Comparison of ENCODE assay signal across 8 mouse cellular contexts in genomic region chr6:52291021-52291860, GRCm38 (mm10). TPM values are rescaled to one million over a fixed set of nuclear protein-coding genes. Genes with fewer than 3 reads are reported as not detected.
A peak's percentile ranks its signal among the peaks of the same experiment; 100 is the strongest.
DNase-seq lines count a peak whose midpoint lies in the region; ATAC-seq lines count a peak whose summit lies in the region.
"Had no signal": no experiment of that assay in that cellular context is flagged by ENCODE, and none has a peak within 500 bp of the region (broad histone marks: within the 10 kb centered on the region; RNA-seq: fewer than 3 reads in every experiment).

No protein-coding gene starts in this region.

- peaks cover 58% of the 10 kb centered on the region for H3K27me3 ChIP-seq in forebrain, embryonic 11.5 days (ENCODE audit: control insufficient read depth, insufficient read depth, low read length)
- peaks cover 47% of the 10 kb centered on the region for H3K27me3 ChIP-seq in limb, embryonic 13.5 days
- peaks cover 61% of the 10 kb centered on the region for H3K27me3 ChIP-seq in stomach, embryonic 16.5 days (ENCODE audit: control insufficient read depth, insufficient read depth, low read length)

- H3K9ac ChIP-seq in forebrain, embryonic 11.5 days (ENCODE audit: low read length): no peak overlapping the region
- H3K9ac ChIP-seq in limb, embryonic 13.5 days: peak overlapping the region; percentile 63
- no peak overlapping the region for H3K9ac ChIP-seq in stomach, embryonic 16.5 days (ENCODE audit: low read length)

- no peaks in the 10 kb centered on the region for H3K9me3 ChIP-seq in forebrain, embryonic 11.5 days (ENCODE audit: control insufficient read depth, low read length)
- no peaks in the 10 kb centered on the region for H3K9me3 ChIP-seq in limb, embryonic 13.5 days
- no peaks in the 10 kb centered on the region for H3K9me3 ChIP-seq in stomach, embryonic 16.5 days (replicated peaks; ENCODE audit: control insufficient read depth, low read length)

- peak overlapping the region; percentile 12 for H3K4me3 ChIP-seq in forebrain, embryonic 11.5 days (ENCODE audit: low read depth, low read length)
- H3K4me3 ChIP-seq in limb, embryonic 13.5 days: peak overlapping the region; percentile 43
- H3K4me3 ChIP-seq in stomach, embryonic 16.5 days (replicated peaks; ENCODE audit: low read length): peak overlapping the region; percentile 35

- no peak overlapping the region for H3K27ac ChIP-seq in forebrain, embryonic 11.5 days (ENCODE audit: low read depth, low read length)
- H3K27ac ChIP-seq in limb, embryonic 13.5 days: no peak overlapping the region
- no peak overlapping the region for H3K27ac ChIP-seq in stomach, embryonic 16.5 days (ENCODE audit: low read length)

- DNase-seq in retina, postnatal 1 day: peak; percentile 49
- DNase-seq in retina, embryonic 14.5 days (ENCODE audit: low spot score): no peak
- DNase-seq in forebrain, embryonic 11.5 days (ENCODE audit: low spot score): no peak
- DNase-seq in cerebellum, adult 8-10 months: no peak

- no peak for ATAC-seq in forebrain, embryonic 11.5 days (replicated peaks; ENCODE audit: low FRiP score)
- peak; percentile 69 for ATAC-seq in limb, embryonic 13.5 days (ENCODE audit: low FRiP score, low read depth)
- no peak for ATAC-seq in stomach, embryonic 16.5 days (ENCODE audit: insufficient read depth, low FRiP score)
- no peak for ATAC-seq in inflammation-experienced regulatory T-cells, adult 6 months

- no peaks in the 10 kb centered on the region for H3K36me3 ChIP-seq in forebrain, embryonic 11.5 days (ENCODE audit: control insufficient read depth, insufficient read depth, low read length)
- no peaks in the 10 kb centered on the region for H3K36me3 ChIP-seq in limb, embryonic 13.5 days
- no peaks in the 10 kb centered on the region for H3K36me3 ChIP-seq in stomach, embryonic 16.5 days (ENCODE audit: control insufficient read depth, insufficient read depth, low read length)

- H3K4me1 ChIP-seq in forebrain, embryonic 11.5 days (replicated peaks; ENCODE audit: control insufficient read depth, insufficient read depth, low read length): no peaks in the 10 kb centered on the region
- H3K4me1 ChIP-seq in limb, embryonic 13.5 days: peaks cover 20% of the 10 kb centered on the region
- H3K4me1 ChIP-seq in stomach, embryonic 16.5 days (ENCODE audit: control insufficient read depth, insufficient read depth, low read length): peaks cover 9% of the 10 kb centered on the region; the same call in 1 of the 2 replicates

- H3K4me2 ChIP-seq in forebrain, embryonic 11.5 days (ENCODE audit: low read depth, low read length, severe bottlenecking): peak overlapping the region; percentile 24
- H3K4me2 ChIP-seq in limb, embryonic 13.5 days (replicated peaks): peak overlapping the region; percentile 77
- H3K4me2 ChIP-seq in stomach, embryonic 16.5 days (ENCODE audit: low read depth, low read length): peak overlapping the region; percentile 50

- 1% methylated on average over 45 of the region's 45 CpGs for WGBS in forebrain, embryonic 11.5 days
- WGBS in limb, embryonic 13.5 days: 3% methylated on average over 45 of the region's 45 CpGs
- WGBS in stomach, embryonic 16.5 days: 3% methylated on average over 45 of the region's 45 CpGs

RNA-seq across cellular contexts. Expression of gene Evx1, which starts 22.1 kb away (rescaled TPM):
- not detected in 2 replicates for polyA plus RNA-seq in forebrain, embryonic 11.5 days (2014; fragmentation: Nextera tagmentation; extraction: Ambion mirVana)
- polyA plus RNA-seq in limb, embryonic 13.5 days (2015; fragmentation: Nextera tagmentation; extraction: Ambion mirVana): 0.89 and 1.4 TPM in 2 replicates
- not detected in 2 replicates for polyA plus RNA-seq in stomach, embryonic 16.5 days (2015; fragmentation: Nextera tagmentation; extraction: Ambion mirVana)
- polyA plus RNA-seq in inflammation-experienced regulatory T-cells, adult 6 months (2017; shearing (Covaris generic)): not detected
- polyA plus RNA-seq: cortical plate, adult 2 months had no signal

RNA-seq across cellular contexts. Expression of gene Hoxa13, which starts 30.6 kb away (rescaled TPM):
- not detected in 2 replicates for polyA plus RNA-seq in forebrain, embryonic 11.5 days (2014; fragmentation: Nextera tagmentation; extraction: Ambion mirVana)
- polyA plus RNA-seq in limb, embryonic 13.5 days (2015; fragmentation: Nextera tagmentation; extraction: Ambion mirVana): 24.5 and 27.7 TPM in 2 replicates
- 0.12 TPM in 1 of 2 replicates, not detected in the other for polyA plus RNA-seq in stomach, embryonic 16.5 days (2015; fragmentation: Nextera tagmentation; extraction: Ambion mirVana)
- polyA plus RNA-seq in inflammation-experienced regulatory T-cells, adult 6 months (2017; shearing (Covaris generic)): not detected
- polyA plus RNA-seq: cortical plate, adult 2 months had no signal

RNA-seq across cellular contexts. Expression of gene Hoxa11, which starts 45.6 kb away (rescaled TPM):
- not detected in 2 replicates for polyA plus RNA-seq in forebrain, embryonic 11.5 days (2014; fragmentation: Nextera tagmentation; extraction: Ambion mirVana)
- polyA plus RNA-seq in limb, embryonic 13.5 days (2015; fragmentation: Nextera tagmentation; extraction: Ambion mirVana): 44.5 and 55.0 TPM in 2 replicates
- polyA plus RNA-seq in stomach, embryonic 16.5 days (2015; fragmentation: Nextera tagmentation; extraction: Ambion mirVana): 0.45 TPM in 1 of 2 replicates, not detected in the other
- not detected for polyA plus RNA-seq in inflammation-experienced regulatory T-cells, adult 6 months (2017; shearing (Covaris generic))
- polyA plus RNA-seq: cortical plate, adult 2 months had no signal

RNA-seq across cellular contexts. Expression of gene Hoxa10, which starts 50.6 kb away (rescaled TPM):
- polyA plus RNA-seq in forebrain, embryonic 11.5 days (2014; fragmentation: Nextera tagmentation; extraction: Ambion mirVana): not detected in 2 replicates
- polyA plus RNA-seq in limb, embryonic 13.5 days (2015; fragmentation: Nextera tagmentation; extraction: Ambion mirVana): 191 and 207 TPM in 2 replicates
- polyA plus RNA-seq in stomach, embryonic 16.5 days (2015; fragmentation: Nextera tagmentation; extraction: Ambion mirVana): 0.18 and 2.8 TPM in 2 replicates
- not detected for polyA plus RNA-seq in inflammation-experienced regulatory T-cells, adult 6 months (2017; shearing (Covaris generic))
- polyA plus RNA-seq: cortical plate, adult 2 months had no signal

Comparison
In these comparisons a context has a peak if more than half of its experiments do, and no peak if none do; other contexts are left out.
1. H3K4me2 ChIP-seq: peak in every context shown above with its lines; median percentile 77 in limb, embryonic 13.5 days; 50 in stomach, embryonic 16.5 days; 24 in forebrain, embryonic 11.5 days.
2. RNA of gene Hoxa13, which starts 30.6 kb away (polyA plus RNA-seq): 24.5 to 27.7 TPM in limb, embryonic 13.5 days; not detected in forebrain, embryonic 11.5 days, 0.12 TPM in stomach, embryonic 16.5 days and not detected in inflammation-experienced regulatory T-cells, adult 6 months; every median in the first group is over 10 times any median in the second.
3. RNA of gene Hoxa11, which starts 45.6 kb away (polyA plus RNA-seq): 44.5 to 55.0 TPM in limb, embryonic 13.5 days; 0.45 TPM in stomach, embryonic 16.5 days, not detected in forebrain, embryonic 11.5 days and not detected in inflammation-experienced regulatory T-cells, adult 6 months; every median in the first group is over 10 times any median in the second.
4. Peak in every context shown above with its lines, with median percentiles within 50 percentile points of each other: H3K4me3 ChIP-seq.